Mouse (Mus musculus) spleen, embryonic (tissue): ENCODE data around the gene Adgrg3.

ENCODE experiments used
- CTCF ChIA-PET: fragments of 350-600 bp; sonication (Branson Sonifier 250); formaldehyde crosslinking; loops from one replicate; lab custom pipeline; 2022; lab: Charles Lee

Adgrg3 gene

GRCm38 (mm10) chr8:94992534-94992933 lies 25.0 kb upstream of the Adgrg3 start:
- CTCF ChIA-PET = no interaction called here

- CTCF ChIA-PET = no interaction called here
Observed at GRCm38 (mm10) chr8:94992996-94993724, 24.3 kb upstream of the Adgrg3 start.

GRCm38 (mm10) chr8:94994006-94994405 lies 23.5 kb upstream of the Adgrg3 start:
- CTCF ChIA-PET = interaction anchor here (0.6 kb wide), 1 partner anchor 14 kb away, joined by 7 read pairs; no protein-coding TSS in a partner anchor

- CTCF ChIA-PET = interaction anchor here (0.8 kb wide), 1 partner anchor 29 kb away, joined by 4 read pairs; no protein-coding TSS in a partner anchor
Observed at GRCm38 (mm10) chr8:94994510-94994909, 23.0 kb upstream of the Adgrg3 start.

GRCm38 (mm10) chr8:94995336-94995893 lies 22.1 kb upstream of the Adgrg3 start:
- CTCF ChIA-PET = interaction anchor here (0.8 kb wide), 1 partner anchor 29 kb away, joined by 4 read pairs; no protein-coding TSS in a partner anchor

- CTCF ChIA-PET = interaction anchor here (0.6 kb wide), 1 partner anchor 73 kb away, joined by 3 read pairs; no protein-coding TSS in a partner anchor
Observed at GRCm38 (mm10) chr8:94996037-94996436, 21.5 kb upstream of the Adgrg3 start.

GRCm38 (mm10) chr8:94996899-94997856 lies 20.3 kb upstream of the Adgrg3 start:
- CTCF ChIA-PET = no interaction called here

GRCm38 (mm10) chr8:94997857-94998243 lies 19.6 kb upstream of the Adgrg3 start:
- CTCF ChIA-PET = no interaction called here

GRCm38 (mm10) chr8:94998431-94998830 lies 19.1 kb upstream of the Adgrg3 start:
- CTCF ChIA-PET = interaction anchor here (1.2 kb wide), 1 partner anchor 15 kb away, joined by 8 read pairs; no protein-coding TSS in a partner anchor

- CTCF ChIA-PET = interaction anchor here (0.7 to 1.2 kb wide), 2 partner anchors 12 to 16 kb away, joined by 3 to 8 read pairs; no protein-coding TSS in a partner anchor
Observed at GRCm38 (mm10) chr8:94999004-94999403, 18.5 kb upstream of the Adgrg3 start.

- CTCF ChIA-PET = no interaction called here
Observed at GRCm38 (mm10) chr8:94999956-95000355, 17.5 kb upstream of the Adgrg3 start.

- CTCF ChIA-PET = interaction anchor here (1.1 to 1.3 kb wide), 3 partner anchors 10 to 51 kb away, joined by 3 to 5 read pairs (median 3); no protein-coding TSS in a partner anchor
Observed at GRCm38 (mm10) chr8:95000684-95001083, 16.8 kb upstream of the Adgrg3 start.

- CTCF ChIA-PET = interaction anchor here (0.5 to 1.3 kb wide), 4 partner anchors 10 to 531 kb away, joined by 3 to 5 read pairs (median 3); no protein-coding TSS in a partner anchor
Observed at GRCm38 (mm10) chr8:95001165-95001564, 16.3 kb upstream of the Adgrg3 start.

GRCm38 (mm10) chr8:95001655-95002054 lies 15.8 kb upstream of the Adgrg3 start:
- CTCF ChIA-PET = interaction anchor here (0.5 to 1.3 kb wide), 5 partner anchors 11 to 531 kb away, joined by 3 to 5 read pairs (median 3); no protein-coding TSS in a partner anchor

- CTCF ChIA-PET = interaction anchor here (0.6 to 1.3 kb wide), 2 partner anchors 11 to 14 kb away, joined by 3 to 4 read pairs; no protein-coding TSS in a partner anchor
Observed at GRCm38 (mm10) chr8:95002089-95002655, 15.3 kb upstream of the Adgrg3 start.

- CTCF ChIA-PET = no interaction called here
Observed at GRCm38 (mm10) chr8:95012442-95012919, 5.0 kb upstream of the Adgrg3 start.

- CTCF ChIA-PET = no interaction called here
Observed at GRCm38 (mm10) chr8:95015866-95016265, 1.6 kb upstream of the Adgrg3 start.

- CTCF ChIA-PET = no interaction called here
Observed at GRCm38 (mm10) chr8:95016684-95017083, 808 bp upstream of the Adgrg3 start.

- CTCF ChIA-PET = no interaction called here
Observed at GRCm38 (mm10) chr8:95017969-95018635, 610 bp downstream of the Adgrg3 start.

GRCm38 (mm10) chr8:95020293-95020777 lies 2.8 kb downstream of the Adgrg3 start:
- CTCF ChIA-PET = no interaction called here
